Mouse (Mus musculus) thymus, adult 18-20 months (tissue): ENCODE results near the gene 2310022A10Rik.

Experiments used
- DNase-seq, 2 experiments: peaks; one replicate each; pipeline ENCODE4 v3.0.0; 2022; ENCODE audit warnings: mixed read lengths in 2 of 2

Gene 2310022A10Rik

DNA sequence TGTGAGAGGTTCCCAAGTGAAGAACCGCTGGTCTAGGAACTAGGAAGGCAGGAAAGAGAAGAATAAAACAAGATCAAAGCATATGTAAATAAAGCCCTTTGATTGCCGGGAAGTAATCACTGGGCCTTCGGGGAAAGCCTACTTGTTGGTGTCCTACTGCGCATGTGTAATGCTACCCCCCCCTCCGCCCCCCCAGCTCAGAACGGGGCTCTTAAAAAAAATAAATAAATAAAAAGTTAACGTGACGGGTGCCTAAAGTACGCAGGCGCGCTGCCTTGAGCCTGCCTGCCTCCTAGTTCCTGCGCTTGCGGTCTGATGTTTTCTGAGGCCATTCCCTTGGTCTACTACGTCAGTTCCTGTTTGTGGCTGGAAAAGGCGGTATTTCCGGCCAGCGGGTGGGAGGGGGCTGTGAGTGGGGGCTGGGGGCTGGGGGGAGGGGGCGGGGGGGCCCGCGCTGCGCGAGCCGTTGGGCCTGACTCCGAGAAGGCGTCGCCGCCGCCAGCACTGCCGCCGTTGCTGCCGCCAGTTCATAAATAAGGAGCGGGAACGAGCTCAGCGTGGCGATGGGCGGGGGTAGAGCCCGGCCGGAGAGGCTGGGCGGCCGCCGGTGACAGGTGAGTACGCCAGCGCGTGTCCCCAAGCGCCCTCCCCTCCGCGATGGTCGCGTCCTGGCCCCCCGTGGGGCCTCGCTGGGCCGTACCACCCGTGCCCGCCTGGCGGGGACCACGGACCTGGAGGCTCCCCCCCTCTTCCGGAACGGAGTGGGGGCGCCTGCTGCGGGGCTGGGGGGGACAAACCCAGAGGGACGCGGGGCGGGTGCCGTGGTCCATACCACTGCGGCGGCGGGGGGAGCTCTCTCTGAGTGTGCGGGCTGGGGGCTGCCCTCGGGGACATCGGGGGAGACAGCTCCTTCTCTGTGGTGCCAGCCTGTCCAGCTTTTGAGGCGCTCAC, 38.5 kb downstream of the 2310022A10Rik start, which contains the start of gene Akt2:
Gene Akt2, plus strand, starts transcription at position 287 of the 951 bp plus-strand sequence.
- peak; percentile 88 to 92 for DNase-seq

DNA sequence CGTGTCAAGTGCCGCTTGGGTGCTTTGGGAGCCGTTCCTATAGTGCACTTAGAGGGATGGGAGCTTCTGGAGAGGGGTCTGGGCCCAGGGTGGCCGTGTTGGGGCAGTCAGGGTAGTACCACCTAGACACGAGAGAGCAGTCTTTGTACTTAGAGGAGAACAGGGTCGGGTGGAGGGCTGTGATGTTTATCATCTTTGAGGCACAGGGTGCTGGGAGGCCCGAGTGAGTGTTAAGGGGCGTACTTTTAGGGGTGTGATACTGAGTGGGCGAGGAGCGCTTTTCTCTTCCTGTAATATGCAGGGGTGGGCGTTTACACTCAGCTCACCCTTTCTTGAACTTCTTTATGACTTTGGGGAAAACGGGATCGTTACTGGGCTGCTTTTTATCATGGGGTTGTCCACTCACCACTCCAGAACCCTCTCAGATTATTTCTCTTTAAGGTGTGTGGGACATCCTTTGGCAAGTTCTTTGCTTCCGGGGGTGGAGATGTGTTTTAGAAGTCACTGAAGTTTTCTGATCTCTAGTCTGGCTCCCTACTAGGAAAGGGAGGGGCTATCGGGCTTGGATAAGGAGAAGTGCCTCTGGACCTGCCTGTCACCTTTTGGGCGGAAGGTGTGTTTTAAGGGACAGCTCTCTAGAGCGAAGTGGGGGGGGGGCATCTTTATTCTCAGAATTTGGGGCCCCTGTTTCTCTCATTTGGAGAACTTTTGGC, 39.3 kb downstream of the 2310022A10Rik start:
- DNase-seq = peak; percentile 58 to 71

DNA sequence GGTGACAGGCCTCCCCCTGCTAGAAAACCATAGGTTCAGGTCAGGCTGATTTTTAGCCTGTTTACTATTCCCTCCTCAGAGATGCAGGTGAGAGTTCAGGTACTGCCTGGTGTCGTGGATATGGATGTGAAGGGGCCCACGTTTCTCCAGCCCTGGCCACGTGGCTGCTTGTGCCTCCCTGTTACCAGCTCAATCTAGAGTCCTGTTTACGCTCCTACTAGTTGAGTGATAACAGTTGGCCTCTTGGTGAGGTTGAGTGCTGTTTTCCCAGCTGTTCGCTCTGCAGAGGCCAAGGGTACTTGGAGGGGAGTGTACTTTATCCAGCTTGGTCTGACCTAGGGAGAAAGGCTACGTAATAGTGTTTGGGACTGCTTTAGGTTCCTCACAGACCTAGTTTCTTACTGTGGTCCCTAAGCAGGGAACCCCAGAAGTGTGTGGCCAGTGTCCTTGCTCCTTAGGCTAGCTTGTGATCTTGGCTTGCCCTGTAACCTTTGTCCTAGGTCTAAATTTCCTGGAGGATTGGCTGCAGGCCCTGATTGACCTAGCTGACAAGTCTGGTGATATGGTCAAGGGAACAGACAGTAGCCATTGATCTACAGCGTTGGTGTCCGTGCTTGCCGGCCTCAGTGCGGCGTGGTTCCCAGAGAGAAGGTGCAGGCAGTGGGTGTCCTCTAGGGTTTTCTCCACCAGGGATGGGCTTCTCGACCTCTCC, 40.1 kb downstream of the 2310022A10Rik start:
- no peak for DNase-seq

DNA sequence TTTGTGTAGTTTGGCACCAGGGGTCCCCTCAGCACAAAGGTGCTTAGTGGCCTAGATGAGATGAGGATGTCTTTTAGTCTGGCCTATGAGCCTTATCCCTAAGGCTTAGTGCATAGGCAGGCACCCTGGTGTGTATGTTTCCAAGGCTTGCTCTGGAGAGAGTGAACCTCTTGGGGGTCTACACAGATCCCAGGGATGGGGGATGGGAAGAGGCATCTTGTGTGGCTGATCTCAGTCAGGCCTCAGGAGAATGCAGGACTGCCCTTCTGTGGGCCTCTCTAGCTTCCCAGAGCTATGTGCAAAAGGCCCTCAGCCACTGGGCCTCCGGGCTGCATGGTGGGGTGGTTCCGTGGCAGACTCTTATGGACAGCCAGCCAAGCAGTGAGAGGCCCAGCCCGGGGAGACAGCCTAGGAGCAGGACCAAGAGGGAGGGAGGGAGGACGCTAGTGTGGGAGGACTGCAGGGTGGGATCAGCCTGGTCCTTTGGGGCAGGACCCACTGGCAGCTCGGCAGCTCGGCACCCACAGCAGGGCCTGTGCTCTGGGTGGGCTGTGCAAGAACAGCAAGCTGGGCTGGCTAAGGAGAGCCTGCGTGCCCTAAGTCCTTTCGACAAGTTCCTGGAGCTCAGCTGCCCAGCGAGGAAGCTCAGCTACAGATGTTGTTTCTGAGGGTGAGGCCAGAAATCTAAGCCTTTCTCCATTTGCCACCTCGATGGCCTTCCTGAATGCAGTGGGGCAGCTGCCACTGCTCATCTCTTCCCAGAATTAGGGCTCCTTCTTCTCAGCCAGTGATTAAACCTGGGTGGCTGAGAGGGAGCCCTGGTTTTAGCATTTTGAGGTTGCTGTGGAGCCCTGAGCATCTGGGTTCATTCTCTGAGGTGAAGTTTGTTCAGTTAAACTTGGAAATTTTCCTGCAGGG, 43.8 kb downstream of the 2310022A10Rik start:
- DNase-seq = no peak

DNA sequence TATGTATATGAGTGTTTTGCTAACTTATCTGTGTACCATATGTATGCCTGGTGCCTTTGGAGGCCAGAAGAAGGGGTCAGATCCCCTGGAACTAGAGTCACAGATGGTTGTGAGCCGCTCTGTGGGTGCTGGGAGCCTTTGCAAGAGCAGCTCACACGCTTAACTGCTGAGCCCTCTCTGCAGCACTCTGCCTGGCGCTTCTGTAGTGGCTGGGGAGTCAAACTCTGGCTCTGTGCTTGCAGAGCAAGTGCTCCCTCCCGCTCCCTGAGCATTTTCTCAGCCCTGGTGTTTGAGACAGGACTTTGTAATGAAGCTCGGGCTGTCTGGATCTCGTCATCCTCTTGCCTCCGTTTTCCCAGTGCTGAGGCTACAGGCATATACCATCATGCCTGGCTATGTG, 45.0 kb downstream of the 2310022A10Rik start:
- DNase-seq = no peak

DNA sequence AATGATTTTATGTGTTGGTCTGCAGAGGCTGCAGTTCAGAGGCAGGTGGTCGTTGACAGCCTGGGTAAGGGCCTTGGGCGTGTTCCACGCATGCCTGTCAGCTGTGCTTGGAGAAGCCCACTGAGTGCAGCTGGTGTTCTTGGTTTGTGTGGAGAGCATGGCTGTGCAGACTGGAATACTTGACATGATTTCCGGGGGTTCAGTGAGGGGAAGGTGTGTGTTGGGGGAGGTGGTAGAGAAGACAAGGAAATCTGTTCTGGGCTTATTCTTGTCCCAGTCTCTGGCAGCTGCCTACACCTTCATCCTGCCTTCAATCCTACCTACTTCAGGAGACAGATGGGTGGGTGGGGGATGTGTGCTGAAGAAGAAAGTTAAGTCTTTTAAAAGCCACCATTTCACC, 48.6 kb downstream of the 2310022A10Rik start:
- DNase-seq = no peak

DNA sequence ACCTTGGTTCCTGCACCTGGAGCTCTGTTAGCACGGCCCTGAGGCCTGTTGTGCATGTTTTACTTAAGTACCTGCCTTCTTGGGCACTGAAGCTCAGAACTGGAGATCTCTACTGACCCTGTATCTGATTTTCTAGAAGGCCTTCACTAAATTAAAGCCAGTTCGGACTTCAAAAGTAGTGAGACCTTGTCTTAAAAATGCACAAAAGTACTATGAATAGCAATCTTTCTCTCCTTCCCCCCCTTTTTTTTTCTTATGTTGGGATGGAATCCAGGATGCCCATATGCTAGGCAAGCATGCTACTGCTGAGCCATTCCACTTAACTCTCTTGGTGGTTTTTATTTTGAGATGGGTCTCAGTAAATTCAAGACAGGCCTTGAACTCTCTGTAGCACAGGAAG, 49.1 kb downstream of the 2310022A10Rik start:
- no peak for DNase-seq

DNA sequence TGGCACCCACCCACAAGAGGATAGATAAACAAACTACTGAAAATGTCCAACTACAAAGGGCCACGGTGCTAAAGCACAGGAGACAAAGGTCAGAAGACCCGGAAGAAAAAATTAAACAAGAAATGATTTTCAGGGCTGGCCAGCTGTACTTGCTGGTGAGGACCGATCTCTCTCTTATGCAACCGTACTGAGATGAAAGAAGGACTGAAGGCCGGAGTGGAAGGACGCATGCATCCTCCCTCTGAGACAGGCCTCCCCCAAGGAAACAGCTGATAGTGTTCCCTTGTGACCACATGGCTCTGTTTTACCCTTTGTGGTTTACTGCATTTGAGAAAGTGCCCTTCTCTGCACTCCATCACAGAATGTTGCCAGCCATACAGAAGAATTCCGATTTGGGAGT, 49.8 kb downstream of the 2310022A10Rik start:
- no peak for DNase-seq

DNA sequence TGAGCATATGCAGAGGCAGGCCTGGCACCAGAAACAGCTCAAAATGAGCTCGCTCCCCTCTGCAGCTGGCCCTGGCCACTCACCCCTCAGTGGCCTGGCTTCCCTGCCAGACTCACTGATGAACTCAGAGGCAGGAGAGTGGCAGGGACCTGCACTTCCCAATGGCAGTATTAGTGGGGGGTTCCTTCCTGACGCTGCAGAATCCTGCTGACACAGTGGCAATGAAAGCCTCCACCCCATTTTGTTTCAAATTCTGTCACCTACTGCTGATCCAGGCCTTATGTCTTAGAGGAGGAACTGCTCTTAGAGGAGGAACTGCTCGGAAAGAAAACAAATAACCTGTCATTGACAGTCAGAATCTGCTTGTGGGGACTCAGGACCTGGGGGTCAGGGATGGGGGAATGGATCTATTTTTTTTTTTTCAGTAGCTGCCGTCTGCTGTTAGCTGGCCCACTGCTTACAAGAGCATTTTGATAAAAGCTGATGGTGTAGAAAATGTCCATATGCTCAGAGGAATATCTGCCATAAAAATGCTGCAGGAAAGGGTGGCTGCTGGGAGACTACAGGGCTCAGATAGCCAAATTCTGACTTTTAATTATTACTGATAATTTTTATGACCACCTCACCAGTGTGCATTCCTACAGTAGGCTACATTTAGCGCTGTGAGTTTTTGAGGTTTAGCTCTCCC, 51.8 kb downstream of the 2310022A10Rik start:
- DNase-seq = no peak

DNA sequence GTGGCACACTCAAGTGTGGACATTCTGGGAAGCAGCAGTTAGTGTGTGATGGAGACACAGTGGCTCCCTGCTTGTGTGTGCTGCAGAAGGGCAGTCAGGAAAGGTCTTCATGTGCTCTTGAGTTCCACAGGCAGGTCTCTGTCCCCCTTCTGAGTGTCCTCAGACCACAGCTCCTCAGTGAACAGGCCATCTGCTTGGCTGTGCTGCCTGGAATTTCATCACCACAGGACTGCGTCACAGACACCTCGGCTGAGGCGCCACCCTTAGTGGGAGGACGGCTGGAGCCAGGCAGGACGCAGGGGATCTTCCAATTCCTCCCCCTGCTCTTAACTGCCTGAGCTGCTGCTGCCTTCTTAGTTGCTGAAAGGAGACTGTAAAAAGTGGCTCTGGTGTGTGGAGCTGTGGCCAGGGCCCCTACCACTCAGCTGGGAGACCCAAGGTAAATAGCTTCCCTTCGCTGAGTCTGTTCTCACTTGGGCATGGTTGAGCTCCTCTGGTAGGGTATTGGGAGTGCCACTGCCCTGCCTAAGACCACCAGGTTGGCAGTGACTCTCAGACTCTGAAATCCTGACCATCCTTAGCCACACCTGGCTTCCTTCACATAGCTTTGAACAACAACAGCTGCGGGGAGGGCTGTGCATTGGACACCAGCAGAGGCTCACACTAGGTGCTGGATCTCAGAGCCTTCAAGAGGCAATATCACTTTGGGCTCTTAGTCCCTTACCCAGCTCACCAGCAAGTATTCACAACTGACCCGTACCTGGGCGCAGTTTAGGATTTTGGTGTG, 52.7 kb downstream of the 2310022A10Rik start:
- no peak for DNase-seq

DNA sequence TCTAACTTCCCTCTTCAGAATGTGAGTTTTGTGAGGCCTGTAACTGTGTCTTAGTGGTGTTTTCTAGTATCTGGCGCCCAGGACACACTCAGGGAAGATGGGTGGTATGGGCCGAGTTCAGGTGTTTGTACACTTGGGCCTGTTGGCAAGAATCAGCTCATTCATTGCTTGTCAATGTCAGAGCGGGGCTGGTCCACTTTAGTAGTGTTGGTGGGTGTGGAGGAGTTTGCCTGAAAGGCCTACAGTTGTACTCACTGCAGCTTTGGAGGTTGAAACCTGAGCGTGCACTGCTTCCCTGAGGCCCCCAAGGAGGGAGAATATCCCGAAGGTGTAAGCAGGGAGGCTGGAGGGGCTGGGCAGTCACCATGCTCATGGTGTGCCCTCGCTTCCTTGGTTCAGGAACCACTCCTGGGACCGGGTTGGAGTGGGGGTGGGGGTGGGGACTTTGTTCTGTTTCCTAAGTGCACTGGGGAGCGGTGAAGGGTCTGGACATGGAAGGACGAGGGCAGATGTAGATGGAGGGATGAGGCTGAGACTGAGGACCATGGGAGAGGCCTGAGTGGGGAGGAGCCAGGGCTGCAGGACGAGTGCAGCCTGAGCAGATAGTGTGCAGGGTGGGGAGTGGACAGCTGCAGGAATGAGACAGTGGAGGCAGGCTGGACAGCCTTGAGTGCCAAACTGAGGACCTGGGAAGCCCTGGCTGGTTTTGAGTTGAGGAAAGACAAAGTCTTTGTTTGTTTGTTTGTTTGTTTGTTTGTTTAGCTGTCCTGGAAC, 53.6 kb downstream of the 2310022A10Rik start:
- DNase-seq = no peak

DNA sequence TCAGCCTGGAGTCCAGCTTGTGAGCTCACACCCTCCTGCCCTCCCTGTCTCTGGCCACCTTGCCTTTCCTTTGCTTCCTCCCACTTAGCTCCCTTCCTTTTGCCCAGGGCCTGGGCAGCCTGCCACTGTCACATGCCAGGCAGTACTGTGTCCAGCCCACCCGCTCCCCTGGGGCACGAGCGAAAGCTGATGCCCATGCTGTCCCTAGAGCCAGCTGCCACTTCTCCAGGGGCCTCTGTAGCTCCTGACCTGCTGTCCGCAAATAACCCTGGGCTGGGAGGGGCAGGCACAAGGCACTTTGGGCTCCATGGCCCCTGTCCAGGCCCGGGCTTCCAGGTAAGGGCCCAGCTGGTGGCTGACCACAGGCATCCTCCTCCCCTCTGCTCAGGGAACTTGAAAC, 54.5 kb downstream of the 2310022A10Rik start:
- DNase-seq = no peak

DNA sequence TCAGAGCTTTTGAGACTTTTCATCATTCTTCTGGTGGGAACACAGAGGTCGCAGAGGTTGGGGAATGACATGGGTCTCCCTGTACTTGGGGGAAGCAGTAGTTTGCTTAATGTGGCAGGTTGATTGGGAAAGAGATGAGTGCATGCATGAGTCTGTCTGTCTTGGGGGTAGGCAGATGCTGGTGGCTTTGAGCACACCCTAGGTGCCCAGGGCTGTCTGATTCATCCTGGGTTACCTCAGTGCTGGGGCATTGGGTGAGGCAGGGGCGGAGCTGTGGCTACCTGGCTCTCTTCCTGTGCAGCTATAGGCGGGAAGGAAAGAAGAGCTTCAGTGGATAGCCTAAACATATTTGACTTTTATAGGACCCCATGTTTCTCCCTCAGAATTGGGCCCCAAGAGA, 55.1 kb downstream of the 2310022A10Rik start:
- no peak for DNase-seq

DNA sequence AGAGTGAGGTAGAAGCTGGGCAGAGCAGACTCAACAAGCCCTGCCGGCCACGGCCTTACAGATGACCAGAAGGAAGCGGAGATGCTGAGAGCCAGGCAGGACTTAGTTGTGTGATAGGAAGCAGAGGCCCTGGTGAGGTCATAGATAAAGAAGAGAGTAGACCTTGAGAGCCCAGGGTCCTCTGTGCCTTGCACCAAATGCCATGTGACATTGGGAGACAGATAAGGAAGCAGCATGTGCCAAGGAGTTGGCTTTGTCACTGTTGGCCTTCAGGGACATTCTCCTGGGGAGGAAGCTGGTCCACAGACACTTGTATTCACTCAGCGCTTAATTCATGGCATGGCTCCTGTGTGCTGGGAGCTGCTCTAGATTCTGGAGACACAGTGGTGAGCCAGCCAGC, 56.3 kb downstream of the 2310022A10Rik start:
- no peak for DNase-seq

DNA sequence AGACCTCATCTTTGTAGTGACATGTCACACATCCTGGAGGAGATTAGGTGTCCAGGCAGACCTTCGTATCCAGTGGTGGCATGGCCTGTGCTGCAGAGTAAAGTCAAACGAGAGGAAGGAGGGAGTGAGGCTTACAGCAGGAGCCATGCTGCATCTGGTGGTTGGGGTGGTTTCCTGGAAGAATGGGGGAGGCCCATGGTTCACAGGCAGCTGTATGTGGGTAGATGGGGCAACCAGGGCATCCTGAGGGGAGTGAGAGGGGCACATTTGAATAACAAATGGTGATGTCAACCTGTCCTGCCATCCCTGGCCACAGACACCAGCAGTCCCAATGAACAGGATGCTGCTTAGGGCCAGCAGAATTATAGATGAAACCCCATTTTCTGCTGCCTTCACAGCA, 56.7 kb downstream of the 2310022A10Rik start:
- DNase-seq = no peak

DNA sequence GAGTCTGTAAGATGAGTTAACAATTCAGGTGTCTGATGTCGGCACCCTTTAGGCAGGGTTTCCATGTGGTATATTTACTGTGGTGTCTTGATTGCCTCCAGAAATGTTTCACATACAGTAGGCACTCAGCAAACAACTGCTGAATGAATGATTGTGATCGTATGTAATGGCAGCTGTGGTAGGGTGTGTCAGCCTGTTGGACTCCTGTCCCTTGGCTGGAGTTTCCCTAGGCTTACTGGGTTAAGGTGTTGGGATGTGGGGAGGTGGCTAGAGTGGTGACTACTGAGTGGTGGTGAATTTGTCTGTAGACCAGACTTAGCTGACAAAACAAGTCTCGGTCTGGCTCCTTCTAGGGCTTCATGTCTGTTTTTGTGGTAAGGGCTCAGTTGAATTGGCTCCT, 57.3 kb downstream of the 2310022A10Rik start:
- DNase-seq = no peak

DNA sequence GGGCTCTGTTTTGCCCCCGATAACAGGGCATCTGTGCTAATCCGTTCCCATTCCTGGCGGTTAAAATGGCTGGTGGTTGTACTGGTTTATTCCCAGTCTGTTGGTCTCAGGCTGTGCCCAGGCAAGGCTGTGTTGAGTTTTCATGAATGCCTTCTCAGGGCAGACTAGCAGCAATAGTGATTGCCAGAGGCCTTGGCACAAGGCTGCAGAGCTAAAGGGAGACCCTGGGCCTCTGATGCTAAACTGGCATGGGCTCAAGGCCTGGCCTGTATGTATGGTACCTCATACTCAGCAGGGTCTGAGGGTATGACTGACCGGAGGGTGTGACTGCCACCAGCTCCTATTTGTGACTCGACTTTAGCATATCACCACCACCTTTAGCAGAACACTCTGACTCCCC, 57.8 kb downstream of the 2310022A10Rik start:
- DNase-seq = no peak

DNA sequence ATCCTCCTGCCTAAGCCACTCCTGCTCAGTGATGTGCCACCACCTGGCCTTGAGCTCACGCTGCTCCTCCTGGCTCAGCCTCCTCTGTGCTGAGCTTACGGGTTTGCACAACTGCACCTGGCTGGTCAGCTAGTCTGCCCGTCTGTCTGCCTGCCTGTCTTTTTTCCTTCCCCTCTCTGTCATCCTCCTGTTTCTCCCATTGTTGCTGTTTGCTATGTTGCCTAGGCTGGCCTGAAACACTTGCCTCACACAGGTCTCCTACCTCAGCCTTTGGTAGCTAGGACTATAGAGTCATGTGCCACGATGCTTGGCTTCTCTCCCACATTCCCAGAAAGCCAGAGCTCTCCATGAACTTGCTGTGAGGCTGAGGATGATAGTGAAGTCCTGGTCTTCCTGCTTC, 59.9 kb downstream of the 2310022A10Rik start:
- DNase-seq = no peak

DNA sequence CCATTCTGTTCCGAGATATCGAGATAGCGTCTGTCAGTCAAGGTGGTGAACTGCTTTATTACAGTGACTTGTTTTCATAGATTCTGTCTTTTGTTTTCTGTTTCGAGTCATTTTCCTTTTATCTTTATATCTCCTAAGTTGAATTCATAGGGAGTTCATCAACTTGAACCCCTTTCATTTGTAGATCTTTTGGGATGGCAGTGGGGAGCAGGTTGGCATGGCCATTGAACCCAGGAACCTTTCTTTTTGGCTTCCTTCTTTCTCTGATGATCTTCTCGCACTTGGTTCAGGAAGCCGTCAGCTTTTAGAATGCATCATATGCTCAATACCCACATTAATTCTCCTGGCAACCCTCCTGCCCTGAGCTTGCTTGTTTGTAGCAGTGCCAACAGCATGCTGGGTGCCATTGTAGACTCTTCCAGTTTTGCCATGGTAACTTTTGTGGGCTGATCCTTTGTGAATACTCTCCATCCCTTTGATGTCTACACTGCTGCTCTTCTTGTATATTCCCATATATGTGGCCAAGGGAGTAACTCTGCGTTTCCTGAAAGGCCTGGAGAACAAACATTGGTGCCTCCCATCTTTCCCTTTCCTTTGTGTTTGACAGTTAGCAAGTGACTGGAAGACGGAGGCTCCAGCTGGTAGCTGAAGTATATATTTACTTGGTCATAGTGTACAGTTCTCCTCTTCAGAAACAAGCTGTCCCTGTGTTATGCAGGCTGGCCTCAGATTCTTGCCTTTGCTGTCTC, 60.9 kb downstream of the 2310022A10Rik start:
- no peak for DNase-seq
